Mouse (Mus musculus) small intestine, adult 2 months (tissue): ENCODE data around the gene Fmo2.

Source experiments
- CTCF ChIP-seq: fragments of 200-500 bp; IDR thresholded peaks from 2 replicates; pipeline ENCODE4 v1.5.1; 2012; ENCODE audit warnings: low read depth, mild to moderate bottlenecking, control low read depth, inconsistent platforms, low read length, moderate library complexity, mixed read lengths; ENCODE audit not compliant: insufficient replicate concordance, insufficient read length; ENCODE audit errors: extremely low read depth
- POLR2A ChIP-seq: fragments of 200-500 bp; IDR thresholded peaks from 2 replicates; pipeline ENCODE4 v1.6.1; 2012; ENCODE audit warnings: low read depth, mild to moderate bottlenecking, control low read depth, inconsistent platforms, low read length, moderate library complexity

- TF ChIP-seq POLR2A (no peak), CTCF (no peak)
Measured at GRCm38 (mm10) chr1:162870978-162871377, 27.5 kb downstream of the Fmo2 start.
